In the genomic region with DNA sequence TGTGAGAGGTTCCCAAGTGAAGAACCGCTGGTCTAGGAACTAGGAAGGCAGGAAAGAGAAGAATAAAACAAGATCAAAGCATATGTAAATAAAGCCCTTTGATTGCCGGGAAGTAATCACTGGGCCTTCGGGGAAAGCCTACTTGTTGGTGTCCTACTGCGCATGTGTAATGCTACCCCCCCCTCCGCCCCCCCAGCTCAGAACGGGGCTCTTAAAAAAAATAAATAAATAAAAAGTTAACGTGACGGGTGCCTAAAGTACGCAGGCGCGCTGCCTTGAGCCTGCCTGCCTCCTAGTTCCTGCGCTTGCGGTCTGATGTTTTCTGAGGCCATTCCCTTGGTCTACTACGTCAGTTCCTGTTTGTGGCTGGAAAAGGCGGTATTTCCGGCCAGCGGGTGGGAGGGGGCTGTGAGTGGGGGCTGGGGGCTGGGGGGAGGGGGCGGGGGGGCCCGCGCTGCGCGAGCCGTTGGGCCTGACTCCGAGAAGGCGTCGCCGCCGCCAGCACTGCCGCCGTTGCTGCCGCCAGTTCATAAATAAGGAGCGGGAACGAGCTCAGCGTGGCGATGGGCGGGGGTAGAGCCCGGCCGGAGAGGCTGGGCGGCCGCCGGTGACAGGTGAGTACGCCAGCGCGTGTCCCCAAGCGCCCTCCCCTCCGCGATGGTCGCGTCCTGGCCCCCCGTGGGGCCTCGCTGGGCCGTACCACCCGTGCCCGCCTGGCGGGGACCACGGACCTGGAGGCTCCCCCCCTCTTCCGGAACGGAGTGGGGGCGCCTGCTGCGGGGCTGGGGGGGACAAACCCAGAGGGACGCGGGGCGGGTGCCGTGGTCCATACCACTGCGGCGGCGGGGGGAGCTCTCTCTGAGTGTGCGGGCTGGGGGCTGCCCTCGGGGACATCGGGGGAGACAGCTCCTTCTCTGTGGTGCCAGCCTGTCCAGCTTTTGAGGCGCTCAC, we compare ENCODE assay signal across 8 mouse cellular contexts. TPM values are rescaled to one million over a fixed set of nuclear protein-coding genes. Genes with fewer than 3 reads are reported as not detected.
A peak's percentile ranks its signal among the peaks of the same experiment; 100 is the strongest.
DNase-seq lines count a peak whose midpoint lies in the region; ATAC-seq and TF ChIP-seq lines count a peak whose summit lies in the region.

Akt2 (plus strand) TSS at position 287 of the 951 bp plus-strand sequence.

- peak within 1 kb of the TSS; percentile 74 for H3K4me2 ChIP-seq in hindbrain, embryonic 12.5 days (replicated peaks)

- DNase-seq in Patski (ENCODE audit: low read depth, low spot score), result peak; percentile 91
- peak; percentile 97 for DNase-seq in cerebellum, postnatal 10 days
- peak; percentile 91 to 95 for DNase-seq in frontal cortex, postnatal 10 days (ENCODE audit: low spot score in 2 of 2)
- DNase-seq in layer of hippocampus, postnatal 36 days, result peak; percentile 90 to 91
- peak; percentile 96 for DNase-seq in lung, postnatal 36 days
- peak; percentile 99 for DNase-seq in retina, postnatal 1 day
- DNase-seq in urinary bladder, adult 18-20 months (ENCODE audit: low spot score in 2 of 2), result peak; percentile 72 to 89

- H3K4me3 ChIP-seq in hindbrain, embryonic 12.5 days, result peak within 1 kb of the TSS; percentile 67

- under 1% methylated on average over 58 of the region's 71 CpGs for WGBS in hindbrain, embryonic 12.5 days

- in situ Hi-C loops in Patski (cut with MboI; ENCODE audit: low pct_unique_long_range_greater_than_20kb), result no loop called here

- peaks cover 21% of the 10 kb centered on the region for H3K4me1 ChIP-seq in hindbrain, embryonic 12.5 days

- ATAC-seq in Patski, result peak; percentile 88
- peak; percentile 95 for ATAC-seq in hindbrain, embryonic 12.5 days (ENCODE audit: low FRiP score)

- CTCF ChIA-PET in Patski (lab: Charles Lee), result interaction anchor here (1.6 kb wide), 1 partner anchor 9 kb away, joined by 3 read pairs; no protein-coding TSS in a partner anchor

- no peaks in the 10 kb centered on the region for H3K27me3 ChIP-seq in Patski
- no peaks in the 10 kb centered on the region for H3K27me3 ChIP-seq in hindbrain, embryonic 12.5 days

- no peaks in the 10 kb centered on the region for H3K9me3 ChIP-seq in hindbrain, embryonic 12.5 days (replicated peaks)

- POLR2A ChIA-PET in Patski (lab: Charles Lee), result interaction anchor here (0.6 to 2.1 kb wide), 6 partner anchors 11 to 97 kb away, joined by 3 to 6 read pairs (median 4); partner anchors contain the start of gene Zfp607b

- H3K27ac ChIP-seq in hindbrain, embryonic 12.5 days, result peak within 1 kb of the TSS; percentile 99

- H3K36me3 ChIP-seq in hindbrain, embryonic 12.5 days, result peaks cover 6% of the 10 kb centered on the region; the same call in 1 of the 2 replicates

- peak within 1 kb of the TSS; percentile 88 for H3K9ac ChIP-seq in hindbrain, embryonic 12.5 days

- TF ChIP-seq CTCF in Patski (IDR thresholded peaks at IDR 0.05), result no peak

RNA-seq across cellular contexts. Expression of gene Akt2, which starts in this region (rescaled TPM):
- polyA plus RNA-seq in Patski (2021), result 71.9 TPM
- polyA plus RNA-seq in hindbrain, embryonic 12.5 days (2016; fragmentation: Nextera tagmentation; extraction: Ambion mirVana), result 85.0 and 90.5 TPM in 2 replicates
- total RNA-seq in layer of hippocampus, postnatal 36 days (2021), result 100 to 1,000 TPM in 1 of 2 experiments, 10 to 100 TPM in 1; 97.7 to 102 TPM

Comparison
In these comparisons a context has a peak if more than half of its experiments do, and no peak if none do; other contexts are left out.
1. Peak in every context shown above with its lines: DNase-seq, ATAC-seq, H3K4me3 ChIP-seq and H3K27ac ChIP-seq.